In genomic region chr11:7064484-7065185, GRCm38 (mm10) we compare ENCODE assay signal across 7 mouse cellular contexts. TPM values are rescaled to one million over a fixed set of nuclear protein-coding genes. Genes with fewer than 3 reads are reported as not detected.
DNase-seq lines count a peak whose midpoint lies in the region; ATAC-seq lines count a peak whose summit lies in the region.

No protein-coding gene starts in this region.

- peak overlapping the region; percentile 89 for H3K4me2 ChIP-seq in kidney, embryonic 16.5 days (replicated peaks; ENCODE audit: low read depth, low read length)
- peak overlapping the region; percentile 85 for H3K4me2 ChIP-seq in neural tube, embryonic 13.5 days

- peak overlapping the region; percentile 60 for H3K9ac ChIP-seq in kidney, embryonic 16.5 days (replicated peaks; ENCODE audit: low read length)
- peak overlapping the region; percentile 80 for H3K9ac ChIP-seq in neural tube, embryonic 13.5 days

- no peak overlapping the region for H3K27ac ChIP-seq in forebrain, embryonic 10.5 days
- H3K27ac ChIP-seq in kidney, embryonic 16.5 days (ENCODE audit: low read length) = no peak overlapping the region
- H3K27ac ChIP-seq in neural tube, embryonic 13.5 days (replicated peaks) = no peak overlapping the region

- peaks cover 83% of the 10 kb centered on the region for H3K27me3 ChIP-seq in forebrain, embryonic 10.5 days (ENCODE audit: poor library complexity, severe bottlenecking)
- peaks cover 52% of the 10 kb centered on the region for H3K27me3 ChIP-seq in kidney, embryonic 16.5 days (ENCODE audit: insufficient read depth, low read length)
- peaks cover 50% of the 10 kb centered on the region for H3K27me3 ChIP-seq in neural tube, embryonic 13.5 days

- peak overlapping the region; percentile 68 for H3K4me3 ChIP-seq in forebrain, embryonic 10.5 days
- peak overlapping the region; percentile 59 for H3K4me3 ChIP-seq in kidney, embryonic 16.5 days (ENCODE audit: low read length)
- peak overlapping the region; percentile 67 for H3K4me3 ChIP-seq in neural tube, embryonic 13.5 days

- peaks cover 36% of the 10 kb centered on the region for H3K4me1 ChIP-seq in forebrain, embryonic 10.5 days
- H3K4me1 ChIP-seq in kidney, embryonic 16.5 days (ENCODE audit: insufficient read depth, low read length) = peaks cover 12% of the 10 kb centered on the region
- H3K4me1 ChIP-seq in neural tube, embryonic 13.5 days (replicated peaks) = peaks cover 34% of the 10 kb centered on the region

- no peaks in the 10 kb centered on the region for H3K9me3 ChIP-seq in forebrain, embryonic 10.5 days
- no peaks in the 10 kb centered on the region for H3K9me3 ChIP-seq in kidney, embryonic 16.5 days (ENCODE audit: low read length)
- no peaks in the 10 kb centered on the region for H3K9me3 ChIP-seq in neural tube, embryonic 13.5 days

- DNase-seq in right cerebral cortex, postnatal 4 days = peak; percentile 36
- DNase-seq in right cerebral cortex, postnatal 10 days (ENCODE audit: low spot score in 2 of 2) = no peak
- DNase-seq in forebrain, embryonic 10.5 days (ENCODE audit: extremely low spot score, low spot score) = peak; percentile 20
- DNase-seq in adipocyte (ENCODE audit: low spot score) = no peak
- no peak for DNase-seq in frontal cortex, postnatal 25 days (ENCODE audit: low spot score in 2 of 2)

- 3% methylated on average over 26 of the region's 26 CpGs for WGBS in forebrain, embryonic 10.5 days
- 3% methylated on average over 26 of the region's 26 CpGs for WGBS in kidney, embryonic 16.5 days
- WGBS in neural tube, embryonic 13.5 days = 3% methylated on average over 26 of the region's 26 CpGs

- ATAC-seq in kidney, embryonic 16.5 days (ENCODE audit: low FRiP score, low TSS enrichment) = peak; percentile 36; the same call in 1 of the 2 replicates
- 0 out of 2 replicates have a peak, but pooled peaks have one; percentile 5 for ATAC-seq in neural tube, embryonic 13.5 days (ENCODE audit: low read depth)

- H3K36me3 ChIP-seq in forebrain, embryonic 10.5 days (replicated peaks) = no peaks in the 10 kb centered on the region
- H3K36me3 ChIP-seq in kidney, embryonic 16.5 days (ENCODE audit: insufficient read depth, low read length) = no peaks in the 10 kb centered on the region
- H3K36me3 ChIP-seq in neural tube, embryonic 13.5 days = no peaks in the 10 kb centered on the region

RNA-seq across cellular contexts. Expression of gene Adcy1, which starts 1.3 kb away (rescaled TPM):
- 0.66 and 0.86 TPM in 2 replicates for polyA plus RNA-seq in forebrain, embryonic 10.5 days (2016; fragmentation: Nextera tagmentation; extraction: Ambion mirVana)
- polyA plus RNA-seq in kidney, embryonic 16.5 days (2015; fragmentation: Nextera tagmentation; extraction: Ambion mirVana) = 1.6 and 1.9 TPM in 2 replicates
- 5.5 and 5.7 TPM in 2 replicates for polyA plus RNA-seq in neural tube, embryonic 13.5 days (2015; fragmentation: Nextera tagmentation; extraction: Ambion mirVana)

Comparison
In these comparisons a context has a peak if more than half of its experiments do, and no peak if none do; other contexts are left out.
1. DNase-seq: peak in right cerebral cortex, postnatal 4 days (single experiment) and forebrain, embryonic 10.5 days (single experiment); none in right cerebral cortex, postnatal 10 days (0 of 2), adipocyte (single experiment) and frontal cortex, postnatal 25 days (0 of 2).
2. Peak in every context shown above with its lines, with median percentiles within 50 percentile points of each other: H3K4me3 ChIP-seq.